Mouse (Mus musculus) heart, embryonic 14.5 days (tissue): ENCODE measurements around the gene Hypk. TPM values are rescaled to one million over a fixed set of nuclear protein-coding genes. Genes with fewer than 3 reads are reported as not detected.
A peak's percentile ranks its signal among the peaks of the same experiment; 100 is the strongest.
"Not testable (repeated sequence)": the region's sequence is repeated elsewhere in the genome, so short reads cannot be mapped to it uniquely, and the experiment has no call there.

Experiments
- ATAC-seq: fragments of 200-750 bp; cut with Nextera tagmentation; 2 replicates; pipeline ENCODE4 v1.8.0; 2017; ENCODE audit warnings: low read depth, moderate TSS enrichment; ENCODE audit not compliant: insufficient number of reproducible peaks, insufficient read depth, low FRiP score
- H3K27ac ChIP-seq, 2 experiments: fragments of 200-500 bp in 1 of 2; fragments of 300-500 bp in 1 of 2; sonication (generic) in 1 of 2; replicated peaks in 1 of 2; 2 replicates each; pipeline ENCODE4 v1.5.1; 2012 to 2014; ENCODE audit warnings: low read depth in 2 of 2, low read length in 2 of 2, control low read depth in 1 of 2, mild to moderate bottlenecking in 1 of 2, mixed read lengths in 1 of 2; ENCODE audit not compliant: control insufficient read depth in 1 of 2, insufficient read depth in 1 of 2
- H3K27me3 ChIP-seq: fragments of 300-500 bp; sonication (generic); 2 replicates; pipeline ENCODE4 v1.6.1; 2014; ENCODE audit warnings: mild to moderate bottlenecking, low read length, control low read depth; ENCODE audit not compliant: control insufficient read depth, insufficient read depth
- H3K36me3 ChIP-seq: fragments of 300-500 bp; sonication (generic); 2 replicates; pipeline ENCODE4 v1.6.1; 2014; ENCODE audit warnings: mild to moderate bottlenecking, control low read depth, low read length, mixed read lengths; ENCODE audit not compliant: control insufficient read depth, insufficient read depth
- H3K4me1 ChIP-seq, 2 experiments: fragments of 200-500 bp in 1 of 2; fragments of 300-500 bp in 1 of 2; sonication (generic) in 1 of 2; 2 replicates each; pipeline ENCODE4 v1.6.1; 2012 to 2014; ENCODE audit warnings: low read length in 2 of 2, control low read depth in 1 of 2, mixed read lengths in 1 of 2; ENCODE audit not compliant: control insufficient read depth in 2 of 2, insufficient read depth in 2 of 2
- H3K4me2 ChIP-seq: fragments of 300-500 bp; sonication (generic); 2 replicates; pipeline ENCODE4 v1.6.1; 2014; ENCODE audit warnings: mild to moderate bottlenecking, low read length
- H3K4me3 ChIP-seq, 2 experiments: fragments of 200-500 bp in 1 of 2; fragments of 300-500 bp in 1 of 2; sonication (generic) in 1 of 2; 2 replicates each; pipeline ENCODE4 v1.5.1; 2012 to 2014; ENCODE audit warnings: low read length in 2 of 2, mild to moderate bottlenecking in 2 of 2, control low read depth in 1 of 2, low read depth in 1 of 2, moderate library complexity in 1 of 2; ENCODE audit not compliant: control insufficient read depth in 1 of 2, insufficient read depth in 1 of 2
- H3K9ac ChIP-seq: fragments of 300-500 bp; sonication (generic); 2 replicates; pipeline ENCODE4 v1.6.1; 2014; ENCODE audit warnings: mild to moderate bottlenecking, low read length
- H3K9me3 ChIP-seq: fragments of 300-500 bp; sonication (generic); 2 replicates; pipeline ENCODE4 v1.6.1; 2016; ENCODE audit warnings: low read length, control low read depth; ENCODE audit not compliant: control insufficient read depth
- WGBS: fragments of 180-500 bp; shearing (Covaris S2); extraction: QIAGEN DNeasy Blood & Tissue Kit; methylation state at CpG from one replicate; pipeline ENCODE4 v1.1.7; 2014; 5-methylcytosine and 5-hydroxymethylcytosine counted together
- polyA plus RNA-seq: library from polyadenylated mRNA; unstranded; fragments of >200 nt; fragmentation: Nextera tagmentation; extraction: Ambion mirVana; gene quantifications from 2 replicates; pipeline ENCODE4 v1.2.1, GENCODE M21; 2014

The Hypk gene
- polyA plus RNA-seq, 1 experiment from 2014 or later, result 101 TPM

DNA sequence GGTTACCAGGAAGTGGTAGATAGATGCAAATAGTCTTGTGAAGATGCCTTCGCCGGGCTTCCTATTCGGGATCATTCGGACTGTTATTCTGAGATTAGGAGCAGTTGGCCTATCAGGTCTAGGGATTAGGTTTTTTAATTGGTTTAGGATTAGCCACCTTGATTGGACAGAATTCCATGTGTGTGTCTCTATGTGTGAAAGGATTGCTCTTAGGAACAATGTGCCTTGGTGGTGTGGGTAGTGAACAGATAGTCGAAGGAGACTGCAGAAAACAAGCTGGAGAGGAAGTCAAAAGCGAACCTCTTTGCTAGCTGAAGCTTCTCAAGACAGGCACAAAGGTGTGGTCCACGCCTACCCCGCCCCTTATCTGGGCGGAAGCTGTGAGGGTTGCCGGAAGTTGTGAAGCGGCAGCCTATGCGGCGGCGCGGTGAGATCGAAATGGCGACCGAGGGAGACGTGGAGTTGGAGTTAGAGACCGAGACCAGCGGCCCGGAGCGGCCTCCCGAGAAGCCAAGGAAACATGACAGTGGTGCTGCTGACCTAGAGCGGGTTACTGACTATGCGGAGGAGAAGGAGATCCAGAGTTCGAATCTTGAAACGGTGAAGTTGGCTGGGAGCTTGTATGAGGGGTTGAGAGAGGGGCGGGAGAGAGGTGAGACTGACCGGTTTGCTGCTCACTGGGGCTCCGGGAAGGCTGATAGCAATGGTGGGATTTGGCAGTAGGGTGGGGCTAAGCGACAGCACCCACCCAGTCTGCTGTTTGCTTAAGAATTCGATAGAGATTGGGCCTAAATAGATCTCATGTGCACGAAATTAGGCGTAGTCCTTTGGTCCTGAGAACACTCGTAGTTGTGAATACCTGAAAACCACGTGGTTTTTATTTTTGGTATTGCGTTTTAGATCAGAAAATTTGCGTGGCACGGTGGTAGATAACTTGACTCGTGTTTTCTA is 3.9 kb downstream of the Hypk start, which contains the start of gene Serinc4:
Serinc4 (minus strand) TSS at position 90 of the 951 bp plus-strand sequence.
- peak within 1 kb of the TSS; percentile 79 to 85 for H3K27ac ChIP-seq
- WGBS, result 3% methylated on average over 41 of the region's 41 CpGs
- peak; percentile 76 for ATAC-seq
- no peaks in the 10 kb centered on the region for H3K9me3 ChIP-seq
- H3K27me3 ChIP-seq, result no peaks in the 10 kb centered on the region
- peak within 1 kb of the TSS; percentile 80 for H3K9ac ChIP-seq
- peaks cover 64% of the 10 kb centered on the region for H3K36me3 ChIP-seq
- H3K4me2 ChIP-seq, result peak within 1 kb of the TSS; percentile 66
- H3K4me1 ChIP-seq, result peaks cover 9 to 32% of the 10 kb centered on the region in 2 experiments
- H3K4me3 ChIP-seq, result peak within 1 kb of the TSS; percentile 70 to 83

DNA sequence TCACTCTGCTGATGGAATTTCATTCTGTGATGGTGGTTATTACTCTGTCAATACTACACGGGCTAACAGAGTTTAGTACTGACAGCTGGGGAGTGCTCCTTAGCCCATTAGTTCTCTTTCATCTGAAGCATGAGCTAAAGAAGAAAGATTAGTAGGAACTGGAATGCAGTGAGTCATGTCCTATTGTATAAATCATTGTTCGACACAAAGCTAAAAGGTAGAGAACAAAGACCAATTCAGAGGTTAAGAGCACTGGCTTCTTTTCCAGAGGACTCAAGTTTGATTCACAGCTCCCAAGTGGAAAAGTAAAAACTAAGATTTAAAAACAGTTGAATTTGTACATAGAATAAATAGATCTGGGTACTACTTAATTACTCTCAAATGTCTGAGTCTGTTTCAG is 7.0 kb downstream of the Hypk start:
- Histone ChIP-seq H3K4me1 (peaks cover 2 to 11% of the 10 kb centered on the region in 2 experiments; a peak in 2 of 4 replicates), H3K9me3 (no peaks in the 10 kb centered on the region), H3K27ac (no peak overlapping the region), H3K9ac (no peak overlapping the region), H3K27me3 (no peaks in the 10 kb centered on the region), H3K36me3 (peaks cover 34% of the 10 kb centered on the region), H3K4me3 (no peak overlapping the region), H3K4me2 (no peak overlapping the region)
- 63% methylated on average over 2 of the region's 2 CpGs for WGBS
- ATAC-seq, result no peak

DNA sequence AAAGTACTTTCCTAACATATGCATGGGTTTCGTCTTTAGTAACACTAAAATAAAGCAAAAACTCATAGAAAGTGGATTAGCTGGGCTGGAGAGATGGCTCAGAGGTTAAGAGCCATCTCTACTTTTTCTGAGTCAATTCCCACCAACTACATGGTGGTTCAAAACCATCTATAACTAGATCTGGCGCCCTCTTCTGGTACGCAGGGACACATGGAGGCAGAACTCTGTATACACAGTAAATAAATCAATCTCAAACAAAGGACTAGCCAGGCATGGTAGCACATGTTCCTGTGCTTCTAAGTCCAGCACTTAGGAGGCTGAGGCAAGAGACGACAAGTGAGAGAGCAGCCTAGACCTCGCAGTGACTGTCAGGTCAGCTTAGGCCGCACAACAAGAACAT is 15.9 kb downstream of the Hypk start:
- not testable (repeated sequence) for H3K27ac ChIP-seq, H3K9me3 ChIP-seq, H3K4me2 ChIP-seq, H3K36me3 ChIP-seq, H3K4me1 ChIP-seq, ATAC-seq, H3K9ac ChIP-seq, H3K27me3 ChIP-seq, H3K4me3 ChIP-seq
- WGBS, result 30% methylated on average over 2 of the region's 6 CpGs

DNA sequence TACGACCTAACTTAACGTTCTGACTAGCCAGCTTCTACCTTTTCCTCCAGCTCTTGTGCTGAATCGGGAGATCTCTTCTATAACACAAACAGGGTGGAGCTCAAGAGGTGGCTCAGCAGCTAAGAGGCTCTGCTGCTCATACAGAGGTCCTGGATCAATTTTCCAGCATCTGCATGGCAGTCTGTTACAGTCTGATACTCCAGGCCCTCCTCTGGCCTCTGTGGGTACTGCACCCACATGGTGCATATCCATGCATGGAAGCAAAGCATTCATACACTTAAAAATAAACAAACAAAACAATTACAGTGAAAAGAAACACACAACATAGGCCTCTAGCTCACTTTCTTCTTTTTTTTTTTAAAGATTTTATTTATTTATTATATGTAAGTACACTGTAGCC is 19.7 kb downstream of the Hypk start:
- not testable (repeated sequence) for H3K27ac ChIP-seq, H3K27me3 ChIP-seq, H3K9ac ChIP-seq, H3K4me2 ChIP-seq, H3K9me3 ChIP-seq, ATAC-seq, H3K4me1 ChIP-seq, H3K4me3 ChIP-seq, H3K36me3 ChIP-seq
- WGBS, result 96% methylated on average over 3 of the region's 3 CpGs

DNA sequence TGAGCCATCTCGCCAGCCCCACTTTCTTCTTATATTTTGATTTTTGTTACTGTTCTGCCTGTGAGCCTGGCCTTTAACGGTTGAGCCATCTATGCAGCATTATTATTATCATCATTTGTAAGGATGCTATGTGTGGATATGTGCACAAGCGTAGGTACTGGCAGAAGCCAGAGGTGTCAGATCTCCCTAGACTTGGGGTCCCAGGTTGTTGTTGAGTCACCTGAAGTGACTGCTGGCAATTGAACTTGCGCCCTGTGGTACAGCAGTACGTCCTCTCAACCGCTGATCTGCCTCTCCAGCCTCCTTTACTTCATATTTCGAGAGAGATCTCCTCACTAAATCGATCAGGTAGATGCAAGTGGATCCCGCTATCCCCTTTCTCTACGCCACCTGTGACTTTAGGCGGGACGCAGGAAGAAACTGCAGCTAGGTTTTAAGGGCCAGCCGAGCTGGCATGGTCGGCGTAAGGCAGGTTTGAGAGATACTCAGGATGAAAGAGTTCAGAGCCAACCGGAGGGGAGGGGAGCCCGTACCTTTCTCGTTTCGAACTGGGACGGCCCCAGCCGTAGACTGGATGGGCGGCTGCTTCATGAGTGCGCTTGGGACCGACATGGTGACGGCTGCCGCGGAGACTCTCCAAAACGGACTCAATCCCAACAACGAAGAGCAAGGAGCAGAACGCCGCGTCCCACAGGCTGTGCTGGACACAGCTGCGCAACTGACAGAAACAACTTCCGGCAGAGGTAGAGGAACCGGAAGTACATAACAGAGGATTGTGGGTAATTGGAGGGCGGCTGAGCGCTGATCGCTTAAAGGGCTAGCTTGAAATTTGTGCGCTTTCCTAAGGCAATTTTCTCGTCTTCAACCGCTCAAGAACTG is 20.4 kb downstream of the Hypk start, which contains the start of gene Mfap1b:
Mfap1b (minus strand) TSS at position 767 of the 879 bp plus-strand sequence.
- WGBS, result 5% methylated on average over 38 of the region's 41 CpGs
- H3K9me3 ChIP-seq, H3K27me3 ChIP-seq, H3K36me3 ChIP-seq, H3K4me1 ChIP-seq: not testable (repeated sequence)
- peak; percentile 82; the same call in 1 of the 2 replicates for ATAC-seq
- peak within 1 kb of the TSS; percentile 77 for H3K9ac ChIP-seq
- peak within 1 kb of the TSS; percentile 48 to 55 for H3K27ac ChIP-seq
- peak within 1 kb of the TSS; percentile 60 to 69 for H3K4me3 ChIP-seq
- peak within 1 kb of the TSS; percentile 66 for H3K4me2 ChIP-seq

DNA sequence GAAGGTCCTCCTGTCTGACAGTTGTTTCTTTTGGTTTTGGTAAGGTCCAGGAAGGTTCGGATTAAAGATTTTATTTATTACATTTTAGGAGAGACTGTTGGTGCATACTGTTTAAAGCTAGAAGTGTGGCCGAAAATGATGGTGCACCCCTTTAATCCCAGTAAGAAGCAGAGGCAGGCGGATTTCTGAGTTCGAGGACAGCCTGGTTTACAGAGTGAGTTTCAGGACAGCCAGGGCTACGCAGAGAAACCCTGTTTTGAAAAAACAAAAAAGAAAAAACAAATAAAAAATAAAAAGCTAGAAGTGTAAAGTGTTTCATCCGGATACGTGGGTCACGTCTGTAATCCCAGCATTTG is 21.1 kb downstream of the Hypk start:
- 0 out of 2 replicates have a peak, but pooled peaks have one; percentile 6 for ATAC-seq
- peak overlapping the region; percentile 48 to 55; a peak in 3 of 4 replicates for H3K27ac ChIP-seq

DNA sequence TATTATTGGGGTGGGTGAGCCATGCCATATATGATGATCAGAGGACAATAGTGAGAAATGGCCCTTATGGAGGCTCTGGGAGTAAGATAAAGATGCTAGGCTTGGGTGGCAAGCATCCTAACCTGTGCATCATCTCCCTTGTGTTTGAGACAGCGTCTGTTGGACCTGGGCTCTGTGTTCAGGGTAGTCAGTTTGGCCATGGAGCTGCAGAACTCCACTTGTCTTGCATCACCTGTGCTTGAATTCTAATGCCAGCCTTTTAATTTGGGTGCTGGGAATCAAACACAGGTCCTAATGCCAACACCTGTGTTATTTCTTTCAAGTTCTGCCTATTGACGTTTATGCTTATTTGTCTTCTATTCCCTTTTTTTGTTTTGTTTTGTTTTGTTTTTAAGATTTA is 22.2 kb downstream of the Hypk start:
- WGBS, result 100% methylated on average over 2 of the region's 2 CpGs
- not testable (repeated sequence) for H3K27me3 ChIP-seq

More for the DNA sequence above, 21.1 kb downstream of the Hypk start:
- WGBS, result 27% methylated on average over 8 of the region's 8 CpGs
- H3K36me3 ChIP-seq, result 0 out of 2 replicates have a peak, but pooled peaks cover 3% of the 10 kb centered on the region
- peak overlapping the region; percentile 60 to 69 for H3K4me3 ChIP-seq
- H3K27me3 ChIP-seq, result no peaks in the 10 kb centered on the region
- H3K4me1 ChIP-seq, result no peaks in the 10 kb centered on the region
- peak overlapping the region; percentile 77 for H3K9ac ChIP-seq
- peak overlapping the region; percentile 66 for H3K4me2 ChIP-seq
- H3K9me3 ChIP-seq, result no peaks in the 10 kb centered on the region

More for the DNA sequence above, 22.2 kb downstream of the Hypk start:
- H3K4me2 ChIP-seq, H3K9me3 ChIP-seq, H3K36me3 ChIP-seq, H3K4me3 ChIP-seq, H3K4me1 ChIP-seq, ATAC-seq, H3K27ac ChIP-seq, H3K9ac ChIP-seq: not testable (repeated sequence)
